ENCODE assay signal across 23 mouse cellular contexts in genomic region chrX:139805918-139806317, GRCm38 (mm10). TPM values are rescaled to one million over a fixed set of nuclear protein-coding genes. Genes with fewer than 3 reads are reported as not detected.
DNase-seq lines count a peak whose midpoint lies in the region; ATAC-seq and TF ChIP-seq lines count a peak whose summit lies in the region.
"Had no signal": no experiment of that assay in that cellular context is flagged by ENCODE, and none has a peak within 500 bp of the region (broad histone marks: within the 10 kb centered on the region; RNA-seq: fewer than 3 reads in every experiment).

No protein-coding gene starts in this region.

- H3K4me3 ChIP-seq in kidney, adult 2 months (ENCODE audit: insufficient read depth, low read depth, low read length): no peak overlapping the region
- no peak overlapping the region for H3K4me3 ChIP-seq in kidney, embryonic 14.5 days (ENCODE audit: low read length)
- no peak overlapping the region for H3K4me3 ChIP-seq in intestine, embryonic 16.5 days (ENCODE audit: low read length)
- no peak overlapping the region for H3K4me3 ChIP-seq in kidney, embryonic 15.5 days (replicated peaks)
- H3K4me3 ChIP-seq in forebrain, embryonic 10.5 days: no peak overlapping the region
- H3K4me3 ChIP-seq: embryonic facial prominence, embryonic 10.5 days; heart, adult 2 months; heart, embryonic 12.5 days; hindbrain, embryonic 10.5 days; hindbrain, embryonic 15.5 days had no signal

- H3K36me3 ChIP-seq in kidney, adult 2 months (ENCODE audit: control insufficient read depth, insufficient read depth, low read length): no peaks in the 10 kb centered on the region
- no peaks in the 10 kb centered on the region for H3K36me3 ChIP-seq in kidney, embryonic 14.5 days (ENCODE audit: control insufficient read depth, insufficient read depth, low read length)
- H3K36me3 ChIP-seq in intestine, embryonic 16.5 days (ENCODE audit: control insufficient read depth, insufficient read depth, low read length): no peaks in the 10 kb centered on the region
- no peaks in the 10 kb centered on the region for H3K36me3 ChIP-seq in kidney, embryonic 15.5 days
- no peaks in the 10 kb centered on the region for H3K36me3 ChIP-seq in forebrain, embryonic 10.5 days (replicated peaks)
- H3K36me3 ChIP-seq: embryonic facial prominence, embryonic 10.5 days; heart, embryonic 12.5 days; hindbrain, embryonic 10.5 days; hindbrain, embryonic 15.5 days had no signal

- peak; percentile 77 for DNase-seq in kidney, adult 2 months
- peak; percentile 8 to 70 for DNase-seq in kidney, postnatal 25 days
- DNase-seq in gastrocnemius, postnatal 25 days: no peak
- DNase-seq in forebrain, embryonic 10.5 days (ENCODE audit: extremely low spot score, low spot score): no peak
- DNase-seq: adrenal gland, postnatal 36 days; cerebellum, adult 2 months; cerebellum, postnatal 10 days; gastrocnemius, postnatal 10 days; heart, adult 2 months had no signal

- no peak overlapping the region for H3K9ac ChIP-seq in kidney, embryonic 14.5 days (ENCODE audit: low read depth, low read length)
- no peak overlapping the region for H3K9ac ChIP-seq in intestine, embryonic 16.5 days (ENCODE audit: low read depth, low read length)
- H3K9ac ChIP-seq in kidney, embryonic 15.5 days: no peak overlapping the region
- H3K9ac ChIP-seq: heart, embryonic 12.5 days; hindbrain, embryonic 15.5 days had no signal

- no peak for TF ChIP-seq POLR2A in kidney, adult 2 months (IDR thresholded peaks at IDR 0.05; ENCODE audit: low read depth, low read length)

- whole genome bisulfite sequencing in kidney, adult 2 months: 49% methylated on average over 4 of the region's 4 CpGs
- WGBS in kidney, embryonic 14.5 days: 80% methylated on average over 4 of the region's 4 CpGs
- WGBS in intestine, embryonic 16.5 days: 70% methylated on average over 4 of the region's 4 CpGs
- WGBS in kidney, embryonic 15.5 days: 86% methylated on average over 4 of the region's 4 CpGs
- 94% methylated on average over 4 of the region's 4 CpGs for WGBS in forebrain, embryonic 10.5 days

- peak overlapping the region; percentile 93 for H3K27ac ChIP-seq in kidney, adult 2 months (ENCODE audit: insufficient read depth, low read depth, low read length)
- H3K27ac ChIP-seq in kidney, embryonic 14.5 days (ENCODE audit: low read depth, low read length): no peak overlapping the region
- peak overlapping the region; percentile 57 for H3K27ac ChIP-seq in intestine, embryonic 16.5 days (ENCODE audit: low read length)
- H3K27ac ChIP-seq in kidney, embryonic 15.5 days: no peak overlapping the region
- no peak overlapping the region for H3K27ac ChIP-seq in forebrain, embryonic 10.5 days
- H3K27ac ChIP-seq: embryonic facial prominence, embryonic 10.5 days; heart, adult 2 months; hindbrain, embryonic 10.5 days; hindbrain, embryonic 15.5 days had no signal

- no peak for TF ChIP-seq CTCF in kidney, adult 2 months (conservative IDR thresholded peaks at IDR 0.05; ENCODE audit: insufficient read depth, insufficient read length, low read depth, low read length)

- no peaks in the 10 kb centered on the region for H3K27me3 ChIP-seq in kidney, adult 2 months (replicated peaks; ENCODE audit: control insufficient read depth, insufficient read depth, low read length)
- no peaks in the 10 kb centered on the region for H3K27me3 ChIP-seq in kidney, embryonic 14.5 days (ENCODE audit: control insufficient read depth, insufficient read depth, low read length)
- H3K27me3 ChIP-seq in intestine, embryonic 16.5 days (replicated peaks; ENCODE audit: control insufficient read depth, insufficient read depth, low read length): no peaks in the 10 kb centered on the region
- H3K27me3 ChIP-seq in kidney, embryonic 15.5 days: peaks cover 32% of the 10 kb centered on the region
- peaks cover 99% of the 10 kb centered on the region for H3K27me3 ChIP-seq in forebrain, embryonic 10.5 days (ENCODE audit: poor library complexity, severe bottlenecking)
- H3K27me3 ChIP-seq: CH12.LX; hindbrain, embryonic 15.5 days had no signal

- H3K9me3 ChIP-seq in kidney, embryonic 14.5 days (ENCODE audit: control insufficient read depth, low read length): no peaks in the 10 kb centered on the region
- no peaks in the 10 kb centered on the region for H3K9me3 ChIP-seq in intestine, embryonic 16.5 days (ENCODE audit: control insufficient read depth, low read length)
- H3K9me3 ChIP-seq in kidney, embryonic 15.5 days (replicated peaks): no peaks in the 10 kb centered on the region
- H3K9me3 ChIP-seq in forebrain, embryonic 10.5 days: no peaks in the 10 kb centered on the region
- H3K9me3 ChIP-seq: embryonic facial prominence, embryonic 10.5 days; heart, embryonic 12.5 days; hindbrain, embryonic 10.5 days; hindbrain, embryonic 15.5 days had no signal

- H3K4me1 ChIP-seq in kidney, adult 2 months (ENCODE audit: control insufficient read depth, insufficient read depth, low read length): peaks cover 11% of the 10 kb centered on the region; the same call in 1 of the 2 replicates
- no peaks in the 10 kb centered on the region for H3K4me1 ChIP-seq in kidney, embryonic 14.5 days (ENCODE audit: control insufficient read depth, insufficient read depth, low read length)
- no peaks in the 10 kb centered on the region for H3K4me1 ChIP-seq in intestine, embryonic 16.5 days (ENCODE audit: control insufficient read depth, insufficient read depth, low read length)
- H3K4me1 ChIP-seq in kidney, embryonic 15.5 days: no peaks in the 10 kb centered on the region
- H3K4me1 ChIP-seq in forebrain, embryonic 10.5 days: 0 out of 2 replicates have a peak, but pooled peaks cover 3% of the 10 kb centered on the region
- H3K4me1 ChIP-seq: embryonic facial prominence, embryonic 10.5 days; heart, embryonic 12.5 days; hindbrain, embryonic 15.5 days had no signal

- no peak for ATAC-seq in kidney, embryonic 14.5 days (ENCODE audit: low FRiP score, low TSS enrichment)
- ATAC-seq in intestine, embryonic 16.5 days: peak; percentile 70
- ATAC-seq in kidney, embryonic 15.5 days (replicated peaks; ENCODE audit: low FRiP score): peak; percentile 35; the same call in 1 of the 2 replicates
- ATAC-seq: activated CD4-positive, CD25-positive, alpha-beta regulatory T cell, adult 4 months; forebrain, embryonic 14.5 days; Patski had no signal

- H3K4me2 ChIP-seq in kidney, embryonic 14.5 days (replicated peaks; ENCODE audit: low read depth, low read length): no peak overlapping the region
- no peak overlapping the region for H3K4me2 ChIP-seq in intestine, embryonic 16.5 days (ENCODE audit: low read depth, low read length)
- H3K4me2 ChIP-seq in kidney, embryonic 15.5 days: no peak overlapping the region
- H3K4me2 ChIP-seq: heart, embryonic 12.5 days; hindbrain, embryonic 15.5 days had no signal

RNA-seq across cellular contexts. Expression of gene Cldn2, which starts 5.3 kb away (rescaled TPM):
- 203 and 226 TPM in 2 replicates for polyA plus RNA-seq in kidney, adult 2 months (2012; rRNA removed)
- polyA plus RNA-seq in kidney, embryonic 14.5 days (2014; fragmentation: Nextera tagmentation; extraction: Ambion mirVana): 5.0 and 5.2 TPM in 2 replicates
- polyA plus RNA-seq in intestine, embryonic 16.5 days (2015; fragmentation: Nextera tagmentation; extraction: Ambion mirVana): 88.3 and 108 TPM in 2 replicates
- 31.2 and 31.6 TPM in 2 replicates for polyA plus RNA-seq in kidney, embryonic 15.5 days (2015; fragmentation: Nextera tagmentation; extraction: Ambion mirVana)
- not detected for total RNA-seq in gastrocnemius, postnatal 25 days (2021)
- polyA plus RNA-seq in forebrain, embryonic 10.5 days (2016; fragmentation: Nextera tagmentation; extraction: Ambion mirVana): 0.25 TPM in 1 of 2 replicates, not detected in the other
- total RNA-seq: CH12.LX; heart, adult 2 months; heart, postnatal 25 days had no signal
- polyA plus RNA-seq: activated CD4-positive, CD25-positive, alpha-beta regulatory T cell, adult 4 months had no signal

RNA-seq across cellular contexts. Expression of gene Ripply1, which starts 23.8 kb away (rescaled TPM):
- 0.09 and 0.12 TPM in 2 replicates for polyA plus RNA-seq in kidney, adult 2 months (2012; rRNA removed)
- polyA plus RNA-seq in kidney, embryonic 14.5 days (2014; fragmentation: Nextera tagmentation; extraction: Ambion mirVana): not detected in 2 replicates
- polyA plus RNA-seq in intestine, embryonic 16.5 days (2015; fragmentation: Nextera tagmentation; extraction: Ambion mirVana): not detected in 2 replicates
- 0.42 TPM in 1 of 2 replicates, not detected in the other for polyA plus RNA-seq in kidney, embryonic 15.5 days (2015; fragmentation: Nextera tagmentation; extraction: Ambion mirVana)
- total RNA-seq in gastrocnemius, postnatal 25 days (2021): not detected
- polyA plus RNA-seq in forebrain, embryonic 10.5 days (2016; fragmentation: Nextera tagmentation; extraction: Ambion mirVana): 0.24 TPM in 1 of 2 replicates, not detected in the other
- total RNA-seq: adrenal gland, adult 18-20 months; adrenal gland, postnatal 36 days; CH12.LX; heart, adult 2 months; heart, postnatal 25 days had no signal
- polyA plus RNA-seq: activated CD4-positive, CD25-positive, alpha-beta regulatory T cell, adult 4 months; forebrain, embryonic 14.5 days; heart, adult 2 months; heart, embryonic 12.5 days; heart, embryonic 16.5 days; hindbrain, embryonic 15.5 days had no signal

Comparison
In these comparisons a context has a peak if more than half of its experiments do, and no peak if none do; other contexts are left out.
1. H3K27ac ChIP-seq: peak in kidney, adult 2 months (single experiment) and intestine, embryonic 16.5 days (single experiment); none in kidney, embryonic 14.5 days (single experiment), kidney, embryonic 15.5 days (single experiment) and forebrain, embryonic 10.5 days (single experiment).
2. DNase-seq: peak in kidney, adult 2 months (single experiment) and kidney, postnatal 25 days (2 of 2); none in gastrocnemius, postnatal 25 days (single experiment) and forebrain, embryonic 10.5 days (single experiment).